Mouse (Mus musculus) B cell, adult (primary cell): ENCODE data around the gene Fcamr. TPM values are rescaled to one million over a fixed set of nuclear protein-coding genes. Genes with fewer than 3 reads are reported as not detected.

Experiments
- total RNA-seq: library from RNA; stranded (reverse); gene quantifications from 4 replicates; pipeline ENCODE4 v1.2.4, GENCODE M21; 2023; ENCODE audit not compliant: inconsistent age

Gene Fcamr
- not detected in 4 replicates for total RNA-seq

DNA sequence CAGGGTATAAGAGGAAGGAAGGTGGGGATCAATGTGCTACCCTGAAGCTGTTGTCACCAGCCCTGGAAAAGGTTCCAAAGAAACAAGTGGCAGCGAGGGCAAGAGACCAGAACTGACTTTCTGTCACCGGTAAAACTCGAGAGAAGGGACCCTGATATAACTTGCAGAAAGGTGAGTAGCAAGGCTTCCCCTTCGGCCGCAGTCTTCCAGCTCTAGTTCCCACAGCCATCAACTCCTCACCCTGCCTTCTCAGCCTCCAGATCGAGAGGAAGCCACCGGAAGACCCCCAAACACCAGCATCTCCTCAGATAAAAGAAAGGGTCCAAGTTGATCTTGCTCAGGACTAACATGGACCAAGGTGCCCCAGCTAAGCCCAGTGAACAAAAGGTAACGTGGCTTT, at the start of gene Fcamr:
Gene Fcamr, plus strand, starts transcription at position 301 of the 400 bp plus-strand sequence.

DNA sequence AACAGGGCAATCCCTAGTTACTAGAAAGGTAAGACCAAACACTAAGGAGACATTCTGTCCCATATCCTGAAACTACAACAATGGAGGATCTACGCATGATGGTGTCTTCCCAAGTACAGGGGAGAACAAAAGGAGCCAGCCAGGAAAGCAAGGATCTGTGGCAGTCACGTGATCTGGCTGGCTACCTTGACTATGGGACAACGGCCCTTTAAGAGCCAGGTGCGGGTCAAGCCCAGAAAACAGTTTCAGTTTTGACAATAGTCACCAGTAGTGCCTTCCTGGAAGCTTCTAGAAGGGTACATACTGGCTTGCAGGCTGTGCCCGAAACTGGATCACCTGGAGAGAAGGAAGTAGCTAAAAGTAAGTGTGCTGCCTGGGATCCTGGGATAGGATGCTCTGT, 25.7 kb downstream of the Fcamr start, which contains the start of gene Pigr:
Gene Pigr, plus strand, starts transcription at position 237 of the 400 bp plus-strand sequence.

Other genes starting within 250 kb of the Fcamr start
- gene Zp3r, start 171.3 kb upstream of the Fcamr start, total RNA-seq = not detected in 4 replicates
- gene C4bp, start 139.3 kb upstream of the Fcamr start, total RNA-seq = not detected in 4 replicates
- gene Gm29427, start 85.1 kb upstream of the Fcamr start, total RNA-seq = not detected in 4 replicates
- gene Yod1, start 83.6 kb upstream of the Fcamr start, total RNA-seq = 11.1 to 11.9 TPM (median 11.5 TPM) in 4 replicates
- gene Pfkfb2, start 71.6 kb upstream of the Fcamr start, total RNA-seq = 19.0 to 23.8 TPM (median 20.4 TPM) in 4 replicates
- 0.42 to 2.1 TPM (median 0.72 TPM) in 4 replicates for gene AA986860, start 68.9 kb upstream of the Fcamr start, total RNA-seq
- 2.2 to 3.7 TPM (median 3.0 TPM) in 4 replicates for gene Pigr, start 25.8 kb downstream of the Fcamr start, total RNA-seq
- gene Fcmr, start 64.8 kb downstream of the Fcamr start, total RNA-seq = 982 to 1,190 TPM (median 1,061 TPM) in 4 replicates
- not detected in 4 replicates for gene Il24, start 86.6 kb downstream of the Fcamr start, total RNA-seq
- not detected in 4 replicates for gene Il20, start 110.5 kb downstream of the Fcamr start, total RNA-seq
- gene Il19, start 139.2 kb downstream of the Fcamr start, total RNA-seq = not detected in 4 replicates
- gene Il10, start 218.9 kb downstream of the Fcamr start, total RNA-seq = 2.0 to 2.8 TPM (median 2.4 TPM) in 4 replicates